Mouse (Mus musculus) right cerebral cortex, postnatal 25 days (tissue): ENCODE measurements around the gene Rin1.

Experiments
- DNase-seq: peaks from one replicate; pipeline ENCODE4 v3.0.0; 2022

Gene Rin1

GRCm38 (mm10) chr19:5097521-5098362 lies 47.5 kb downstream of the Rin1 start:
- no peak for DNase-seq

- peak; percentile 83 for DNase-seq
Observed at GRCm38 (mm10) chr19:5098363-5099143, 48.3 kb downstream of the Rin1 start, which contains the start of gene Cnih2. Gene Cnih2, minus strand, starts transcription at chr19:5098521.

- no peak for DNase-seq
Observed at GRCm38 (mm10) chr19:5106074-5106473, 55.8 kb downstream of the Rin1 start.
